Mouse (Mus musculus) liver, postnatal 0 days (tissue): ENCODE measurements around the gene Gpx3. TPM values are rescaled to one million over a fixed set of nuclear protein-coding genes. Genes with fewer than 3 reads are reported as not detected.

Experiments used
- ATAC-seq: fragments of 200-750 bp; cut with Nextera tagmentation; 2 replicates; pipeline ENCODE4 v1.8.0; 2017; ENCODE audit warnings: mild to moderate bottlenecking, moderate library complexity
- DNase-seq: peaks from one replicate; pipeline ENCODE4 v3.0.0-alpha.2; 2016
- H3K27ac ChIP-seq: fragments of 300-500 bp; sonication (generic); 2 replicates; pipeline ENCODE4 v1.5.1; 2014; ENCODE audit warnings: antibody characterized with exemption, moderate library complexity, mild to moderate bottlenecking, low read depth
- H3K27me3 ChIP-seq: fragments of 300-500 bp; sonication (generic); 2 replicates; pipeline ENCODE4 v1.6.1; 2014; ENCODE audit warnings: low read length, control low read depth, mixed read lengths; ENCODE audit not compliant: insufficient read depth
- H3K36me3 ChIP-seq: fragments of 300-500 bp; sonication (generic); replicated peaks from 2 replicates; pipeline ENCODE4 v1.6.1; 2014; ENCODE audit warnings: mild to moderate bottlenecking, control low read depth, low read length, moderate library complexity, mixed read lengths; ENCODE audit not compliant: insufficient read depth
- H3K4me1 ChIP-seq: fragments of 300-500 bp; sonication (generic); 2 replicates; pipeline ENCODE4 v1.6.1; 2014; ENCODE audit warnings: antibody characterized with exemption, mild to moderate bottlenecking, control low read depth; ENCODE audit not compliant: insufficient read depth
- H3K4me2 ChIP-seq: fragments of 300-500 bp; sonication (generic); 2 replicates; pipeline ENCODE4 v1.6.1; 2014; ENCODE audit warnings: low read depth, mild to moderate bottlenecking, low read length, moderate library complexity, mixed read lengths
- H3K4me3 ChIP-seq: fragments of 300-500 bp; sonication (generic); 2 replicates; pipeline ENCODE4 v1.5.1; 2014; ENCODE audit warnings: low read depth, low read length
- H3K9ac ChIP-seq: fragments of 300-500 bp; sonication (generic); replicated peaks from 2 replicates; pipeline ENCODE4 v1.6.1; 2014; ENCODE audit warnings: mild to moderate bottlenecking, moderate library complexity
- H3K9me3 ChIP-seq: fragments of 300-500 bp; sonication (generic); 2 replicates; pipeline ENCODE4 v1.6.1; 2016; ENCODE audit warnings: mild to moderate bottlenecking, control low read depth, low read length, mixed read lengths
- CTCF ChIP-seq: sonication (generic); IDR thresholded peaks from 2 replicates; pipeline ENCODE4 v1.5.1; 2016; ENCODE audit warnings: antibody characterized with exemption, low read depth
- EP300 ChIP-seq: IDR thresholded peaks from 2 replicates; pipeline ENCODE4 v1.6.1; 2016; ENCODE audit warnings: antibody characterized with exemption, low read depth, mild to moderate bottlenecking
- WGBS: fragments of 180-500 bp; shearing (Covaris S2); extraction: QIAGEN DNeasy Blood & Tissue Kit; methylation state at CpG from one replicate; pipeline ENCODE4 v1.1.7; 2014; ENCODE audit not compliant: insufficient replicate concordance; 5-methylcytosine and 5-hydroxymethylcytosine counted together
- polyA plus RNA-seq: library from polyadenylated mRNA; unstranded; fragments of >200 nt; fragmentation: Nextera tagmentation; extraction: Ambion mirVana; gene quantifications from 2 replicates; pipeline ENCODE4 v1.2.1, GENCODE M21; 2015

Gene Gpx3
- polyA plus RNA-seq, 1 experiment from 2014 or later: 30.4 TPM

- 34% methylated on average over 2 of the region's 2 CpGs for WGBS
- ATAC-seq (no peak), DNase-seq (no peak)
- TF ChIP-seq CTCF: no peak
- no peak for TF ChIP-seq EP300
- H3K9ac ChIP-seq: peak overlapping the region; percentile 13; the same call in 1 of the 2 replicates
- H3K9me3 ChIP-seq: no peaks in the 10 kb centered on the region
- H3K4me2 ChIP-seq: peak overlapping the region; percentile 90; the same call in 1 of the 2 replicates
- no peak overlapping the region for H3K4me3 ChIP-seq
- H3K36me3 ChIP-seq: peaks cover 38% of the 10 kb centered on the region
- peaks cover 37% of the 10 kb centered on the region for H3K4me1 ChIP-seq
- no peak overlapping the region for H3K27ac ChIP-seq
- H3K27me3 ChIP-seq: no peaks in the 10 kb centered on the region
Observed at GRCm38 (mm10) chr11:54868445-54868844, 33.8 kb upstream of the Gpx3 start.

GRCm38 (mm10) chr11:54869318-54869717, 32.9 kb upstream of the Gpx3 start:
- H3K36me3 ChIP-seq: peaks cover 46% of the 10 kb centered on the region
- H3K9me3 ChIP-seq: no peaks in the 10 kb centered on the region
- 75% methylated on average over 3 of the region's 3 CpGs for WGBS
- TF ChIP-seq EP300: no peak
- no peak for TF ChIP-seq CTCF
- H3K4me2 ChIP-seq: no peak overlapping the region
- H3K4me3 ChIP-seq: no peak overlapping the region
- H3K27ac ChIP-seq: 0 out of 2 replicates have a peak overlapping the region, but pooled peaks have one; percentile 29
- ATAC-seq (no peak), DNase-seq (no peak)
- H3K9ac ChIP-seq: no peak overlapping the region
- H3K4me1 ChIP-seq: peaks cover 35% of the 10 kb centered on the region
- H3K27me3 ChIP-seq: no peaks in the 10 kb centered on the region

GRCm38 (mm10) chr11:54871831-54872537, 30.3 kb upstream of the Gpx3 start:
- Histone ChIP-seq H3K27ac (no peak overlapping the region), H3K4me1 (peaks cover 24% of the 10 kb centered on the region), H3K36me3 (peaks cover 47% of the 10 kb centered on the region), H3K27me3 (no peaks in the 10 kb centered on the region), H3K4me2 (no peak overlapping the region), H3K9ac (no peak overlapping the region), H3K9me3 (no peaks in the 10 kb centered on the region), H3K4me3 (no peak overlapping the region)
- ATAC-seq: no peak
- TF ChIP-seq EP300: no peak
- no peak for DNase-seq
- WGBS: 81% methylated on average over 7 of the region's 7 CpGs

GRCm38 (mm10) chr11:54876031-54876430, 26.2 kb upstream of the Gpx3 start:
- 82% methylated on average over 5 of the region's 5 CpGs for WGBS
- no peak for TF ChIP-seq EP300
- TF ChIP-seq CTCF: no peak
- Histone ChIP-seq H3K9me3 (no peaks in the 10 kb centered on the region), H3K27ac (no peak overlapping the region), H3K4me2 (no peak overlapping the region), H3K27me3 (no peaks in the 10 kb centered on the region), H3K4me1 (no peaks in the 10 kb centered on the region), H3K36me3 (peaks cover 32% of the 10 kb centered on the region), H3K4me3 (no peak overlapping the region), H3K9ac (no peak overlapping the region)
- DNase-seq: no peak
- ATAC-seq: no peak

- DNase-seq (no peak), ATAC-seq (no peak)
- Histone ChIP-seq H3K4me3 (no peak overlapping the region), H3K9me3 (no peaks in the 10 kb centered on the region), H3K36me3 (peaks cover 5% of the 10 kb centered on the region), H3K4me2 (no peak overlapping the region), H3K9ac (no peak overlapping the region), H3K4me1 (peaks cover 5% of the 10 kb centered on the region; the same call in 1 of the 2 replicates), H3K27ac (no peak overlapping the region), H3K27me3 (no peaks in the 10 kb centered on the region)
- no peak for TF ChIP-seq EP300
- TF ChIP-seq CTCF: no peak
- 55% methylated on average over 6 of the region's 6 CpGs for WGBS
Observed at GRCm38 (mm10) chr11:54878893-54879292, 23.4 kb upstream of the Gpx3 start.

- Histone ChIP-seq H3K4me3 (no peak overlapping the region), H3K9me3 (no peaks in the 10 kb centered on the region), H3K27me3 (no peaks in the 10 kb centered on the region), H3K9ac (no peak overlapping the region), H3K27ac (no peak overlapping the region), H3K36me3 (no peaks in the 10 kb centered on the region; the same call in 1 of the 2 replicates), H3K4me1 (peaks cover 9% of the 10 kb centered on the region), H3K4me2 (no peak overlapping the region)
- DNase-seq (peak; percentile 43), ATAC-seq (peak; percentile 28)
- WGBS: 27% methylated on average over 4 of the region's 4 CpGs
- TF ChIP-seq CTCF: peak; percentile 88
- no peak for TF ChIP-seq EP300
Observed at GRCm38 (mm10) chr11:54879434-54879833, 22.8 kb upstream of the Gpx3 start.
